Comparison of ENCODE assay signal across 19 mouse cellular contexts in genomic region chr5:37041651-37042050, GRCm38 (mm10). TPM values are rescaled to one million over a fixed set of nuclear protein-coding genes. Genes with fewer than 3 reads are reported as not detected.
DNase-seq lines count a peak whose midpoint lies in the region; ATAC-seq and TF ChIP-seq lines count a peak whose summit lies in the region.
"Had no signal": no experiment of that assay in that cellular context is flagged by ENCODE, and none has a peak within 500 bp of the region (broad histone marks: within the 10 kb centered on the region; RNA-seq: fewer than 3 reads in every experiment).

No protein-coding gene starts in this region.

- no peak for DNase-seq in layer of hippocampus, adult 2 months (ENCODE audit: low spot score in 2 of 2)
- no peak for DNase-seq in layer of hippocampus, adult 9-10 months (ENCODE audit: low spot score)
- peak; percentile 39 for DNase-seq in CD4-positive helper T cell, adult 2 months (ENCODE audit: low read depth, low spot score)
- DNase-seq in ES-CJ7 (ENCODE audit: low read depth, low spot score), result peak; percentile 29
- no peak for DNase-seq in cerebellum, postnatal 36 days
- DNase-seq in gastrocnemius, postnatal 10 days, result no peak
- DNase-seq: adrenal gland, postnatal 10 days; cerebellum, adult 8-10 months; embryo, embryonic 11 days; gastrocnemius, adult 2 months; lung, adult 18-20 months; lung, postnatal 36 days; right cerebral cortex, postnatal 14 days; thymus, adult 18-20 months had no signal

- no peak overlapping the region for H3K4me3 ChIP-seq in layer of hippocampus, adult 2 months
- H3K4me3 ChIP-seq: gastrocnemius, adult 2 months; hindbrain, embryonic 15.5 days; midbrain, embryonic 15.5 days had no signal

- peak; percentile 24; the same call in 1 of the 2 replicates for ATAC-seq in megakaryocyte progenitor cell, adult 5-6 weeks (replicated peaks; ENCODE audit: poor library complexity)
- ATAC-seq: forebrain, embryonic 14.5 days; midbrain, embryonic 15.5 days had no signal

- peak overlapping the region; percentile 56 for H3K27ac ChIP-seq in layer of hippocampus, adult 2 months
- H3K27ac ChIP-seq: gastrocnemius, adult 2 months; hindbrain, embryonic 15.5 days; kidney, postnatal 0 days; midbrain, embryonic 15.5 days had no signal

- no peak for TF ChIP-seq CTCF in layer of hippocampus, adult 2 months (conservative IDR thresholded peaks at IDR 0.05)

RNA-seq across cellular contexts. Expression of gene Gm1043, which starts 43.5 kb away (rescaled TPM):
- total RNA-seq in layer of hippocampus, adult 2 months (2021), result 10 to 100 TPM; 31.8 to 33.1 TPM
- total RNA-seq in megakaryocyte progenitor cell, adult 5-6 weeks (2015), result not detected in 2 replicates
- total RNA-seq in megakaryocyte progenitor cell, adult 5-6 weeks (2017), result not detected in 2 replicates
- total RNA-seq in gastrocnemius, postnatal 10 days (2021), result not detected
- total RNA-seq: gastrocnemius, adult 2 months had no signal

RNA-seq across cellular contexts. Expression of gene Wfs1, which starts 52.6 kb away (rescaled TPM):
- total RNA-seq in layer of hippocampus, adult 2 months (2021), result 100 to 1,000 TPM; 133 to 144 TPM
- total RNA-seq in megakaryocyte progenitor cell, adult 5-6 weeks (2015), result 1.9 and 2.1 TPM in 2 replicates
- 0.78 and 2.0 TPM in 2 replicates for total RNA-seq in megakaryocyte progenitor cell, adult 5-6 weeks (2017)
- total RNA-seq in gastrocnemius, postnatal 10 days (2021), result 10 to 100 TPM; 25.4 to 30.2 TPM

Comparison
In these comparisons a context has a peak if more than half of its experiments do, and no peak if none do; other contexts are left out.
1. DNase-seq: peak in CD4-positive helper T cell, adult 2 months (single experiment) and ES-CJ7 (single experiment); none in layer of hippocampus, adult 2 months (0 of 2), layer of hippocampus, adult 9-10 months (single experiment), cerebellum, postnatal 36 days (0 of 2) and gastrocnemius, postnatal 10 days (single experiment).
2. RNA of gene Gm1043, which starts 43.5 kb away (total RNA-seq): 31.8 to 33.1 TPM in layer of hippocampus, adult 2 months; not detected in gastrocnemius, postnatal 10 days and not detected in megakaryocyte progenitor cell, adult 5-6 weeks; every median in the first group is over 10 times any median in the second.
3. RNA of gene Wfs1, which starts 52.6 kb away (total RNA-seq): 133 to 144 TPM in layer of hippocampus, adult 2 months and 25.4 to 30.2 TPM in gastrocnemius, postnatal 10 days; 0.78 to 2.1 TPM in megakaryocyte progenitor cell, adult 5-6 weeks; every median in the first group is over 4 times any median in the second.